Mouse (Mus musculus): ENCODE measurements at regions not wholly inside any gene's neighbourhood (a gene's known extent, or its start where the extent isn't known, plus 50 kb on each side); places are given as distances from the start of the nearest gene placed in this dataset.
"Not testable (repeated sequence)": the region's sequence is repeated elsewhere in the genome, so short reads cannot be mapped to it uniquely, and the experiment has no call there.

GRCm38 (mm10) chr16:3334355-3334754 is 256.5 kb upstream of the Olfr161 start:
- not testable (repeated sequence) for H3K4me1 ChIP-seq (ENCODE audit: control insufficient read depth, insufficient read depth, low read length); H3K27me3 ChIP-seq (replicated peaks; ENCODE audit: control insufficient read depth, insufficient read depth, low read length); H3K27ac ChIP-seq (ENCODE audit: insufficient read depth, low read depth, low read length); H3K4me3 ChIP-seq (ENCODE audit: insufficient read depth, low read depth, low read length); H3K36me3 ChIP-seq (ENCODE audit: control insufficient read depth, insufficient read depth, low read length); DNase-seq
- WGBS = 84% methylated on average over 5 of the region's 5 CpGs

- H3K27ac ChIP-seq (ENCODE audit: insufficient read depth, low read depth, low read length); H3K27me3 ChIP-seq (replicated peaks; ENCODE audit: control insufficient read depth, insufficient read depth, low read length); H3K4me3 ChIP-seq (ENCODE audit: insufficient read depth, low read depth, low read length); H3K4me1 ChIP-seq (ENCODE audit: control insufficient read depth, insufficient read depth, low read length); DNase-seq; H3K36me3 ChIP-seq (ENCODE audit: control insufficient read depth, insufficient read depth, low read length): not testable (repeated sequence)
- 28% methylated on average over 4 of the region's 4 CpGs for WGBS
Measured at GRCm38 (mm10) chr16:3343372-3343771, 247.5 kb upstream of the Olfr161 start.

- not testable (repeated sequence) for H3K27ac ChIP-seq (ENCODE audit: insufficient read depth, low read depth, low read length); H3K4me1 ChIP-seq (ENCODE audit: control insufficient read depth, insufficient read depth, low read length); H3K27me3 ChIP-seq (replicated peaks; ENCODE audit: control insufficient read depth, insufficient read depth, low read length); H3K36me3 ChIP-seq (ENCODE audit: control insufficient read depth, insufficient read depth, low read length); H3K4me3 ChIP-seq (ENCODE audit: insufficient read depth, low read depth, low read length); DNase-seq
- WGBS = no CpG with 5 or more reads among the region's 1 CpGs
Measured at GRCm38 (mm10) chr16:3344725-3345380, 246.0 kb upstream of the Olfr161 start.

- DNase-seq; H3K27me3 ChIP-seq (replicated peaks; ENCODE audit: control insufficient read depth, insufficient read depth, low read length): not testable (repeated sequence)
Measured at GRCm38 (mm10) chr16:3349382-3349781, 241.5 kb upstream of the Olfr161 start.

GRCm38 (mm10) chr16:3349850-3350547 is 240.8 kb upstream of the Olfr161 start:
- not testable (repeated sequence) for DNase-seq; H3K27ac ChIP-seq (ENCODE audit: insufficient read depth, low read depth, low read length); H3K27me3 ChIP-seq (replicated peaks; ENCODE audit: control insufficient read depth, insufficient read depth, low read length); H3K4me3 ChIP-seq (ENCODE audit: insufficient read depth, low read depth, low read length); H3K36me3 ChIP-seq (ENCODE audit: control insufficient read depth, insufficient read depth, low read length); H3K4me1 ChIP-seq (ENCODE audit: control insufficient read depth, insufficient read depth, low read length)
- WGBS = 31% methylated on average over 3 of the region's 4 CpGs

More at GRCm38 (mm10) chr16:3349382-3349781, 241.5 kb upstream of the Olfr161 start:
- H3K4me1 ChIP-seq (ENCODE audit: control insufficient read depth, insufficient read depth, low read length); H3K4me3 ChIP-seq (ENCODE audit: insufficient read depth, low read depth, low read length); H3K27ac ChIP-seq (ENCODE audit: insufficient read depth, low read depth, low read length); H3K36me3 ChIP-seq (ENCODE audit: control insufficient read depth, insufficient read depth, low read length): not testable (repeated sequence)
- 83% methylated on average over 1 of the region's 4 CpGs for WGBS

- not testable (repeated sequence) for DNase-seq; H3K4me1 ChIP-seq (ENCODE audit: control insufficient read depth, insufficient read depth, low read length); H3K4me3 ChIP-seq (ENCODE audit: insufficient read depth, low read depth, low read length); H3K27ac ChIP-seq (ENCODE audit: insufficient read depth, low read depth, low read length); H3K27me3 ChIP-seq (replicated peaks; ENCODE audit: control insufficient read depth, insufficient read depth, low read length); H3K36me3 ChIP-seq (ENCODE audit: control insufficient read depth, insufficient read depth, low read length)
- 78% methylated on average over 7 of the region's 7 CpGs for WGBS
Measured at GRCm38 (mm10) chr16:3350668-3351507, 240.0 kb upstream of the Olfr161 start.

- H3K4me1 ChIP-seq (ENCODE audit: control insufficient read depth, insufficient read depth, low read length); H3K27ac ChIP-seq (ENCODE audit: insufficient read depth, low read depth, low read length); H3K36me3 ChIP-seq (ENCODE audit: control insufficient read depth, insufficient read depth, low read length); H3K27me3 ChIP-seq (replicated peaks; ENCODE audit: control insufficient read depth, insufficient read depth, low read length); H3K4me3 ChIP-seq (ENCODE audit: insufficient read depth, low read depth, low read length): not testable (repeated sequence)
- peak; percentile 24 for DNase-seq
- WGBS = 79% methylated on average over 3 of the region's 3 CpGs
Measured at GRCm38 (mm10) chr16:3351508-3352046, 239.3 kb upstream of the Olfr161 start.

Data from kidney, adult 2 months (tissue).